Mouse (Mus musculus) spleen, adult 2 months (tissue): ENCODE results near the gene Fam122c. TPM values are rescaled to one million over a fixed set of nuclear protein-coding genes. Genes with fewer than 3 reads are reported as not detected.

Experiments used
- DNase-seq, 2 experiments: peaks; one replicate each; pipeline versions ENCODE4 v3.0.0 to v3.0.0-alpha.2; 2012 to 2021; ENCODE audit warnings: low spot score in 2 of 2, low read depth in 1 of 2
- H3K27ac ChIP-seq: fragments of 200-500 bp; 2 replicates; pipeline ENCODE4 v1.5.1; 2012; ENCODE audit warnings: low read length, inconsistent platforms; ENCODE audit not compliant: insufficient read depth
- H3K27me3 ChIP-seq: fragments of 200-500 bp; 2 replicates; pipeline ENCODE4 v1.6.1; 2012; ENCODE audit warnings: mild to moderate bottlenecking, moderate library complexity, low read length, inconsistent platforms; ENCODE audit not compliant: control insufficient read depth, insufficient read depth
- H3K36me3 ChIP-seq: fragments of 200-500 bp; 2 replicates; pipeline ENCODE4 v1.6.1; 2012; ENCODE audit warnings: mild to moderate bottlenecking, low read length, inconsistent platforms; ENCODE audit not compliant: control insufficient read depth, insufficient read depth
- H3K4me1 ChIP-seq: fragments of 200-500 bp; 2 replicates; pipeline ENCODE4 v1.6.1; 2011; ENCODE audit warnings: inconsistent platforms; ENCODE audit not compliant: control insufficient read depth, insufficient read depth, insufficient read length
- H3K4me3 ChIP-seq: fragments of 200-500 bp; 2 replicates; pipeline ENCODE4 v1.5.1; 2011; ENCODE audit warnings: mild to moderate bottlenecking, inconsistent platforms; ENCODE audit not compliant: insufficient read depth, insufficient read length; ENCODE audit errors: extremely low read depth
- CTCF ChIP-seq: fragments of 200-500 bp; IDR thresholded peaks from 2 replicates; pipeline ENCODE4 v1.5.1; 2011; ENCODE audit warnings: mild to moderate bottlenecking, inconsistent platforms; ENCODE audit not compliant: insufficient read depth, insufficient read length, insufficient replicate concordance; ENCODE audit errors: extremely low read depth
- POLR2A ChIP-seq: fragments of 200-500 bp; IDR thresholded peaks from 2 replicates; pipeline ENCODE4 v1.6.1; 2011; ENCODE audit warnings: low read depth, low read length, inconsistent platforms
- WGBS: fragments of 180-500 bp; shearing (Covaris S2); methylation state at CpG from one replicate; pipeline ENCODE4 v1.1.7; 2018; 5-methylcytosine and 5-hydroxymethylcytosine counted together
- polyA plus RNA-seq: library from polyadenylated mRNA; depleted of rRNA; stranded (reverse); fragments of >200 nt; gene quantifications from 2 replicates; pipeline ENCODE4 v1.2.3, GENCODE M21; 2012; rRNA removed

Fam122c gene
- not detected in 2 replicates for polyA plus RNA-seq

DNA sequence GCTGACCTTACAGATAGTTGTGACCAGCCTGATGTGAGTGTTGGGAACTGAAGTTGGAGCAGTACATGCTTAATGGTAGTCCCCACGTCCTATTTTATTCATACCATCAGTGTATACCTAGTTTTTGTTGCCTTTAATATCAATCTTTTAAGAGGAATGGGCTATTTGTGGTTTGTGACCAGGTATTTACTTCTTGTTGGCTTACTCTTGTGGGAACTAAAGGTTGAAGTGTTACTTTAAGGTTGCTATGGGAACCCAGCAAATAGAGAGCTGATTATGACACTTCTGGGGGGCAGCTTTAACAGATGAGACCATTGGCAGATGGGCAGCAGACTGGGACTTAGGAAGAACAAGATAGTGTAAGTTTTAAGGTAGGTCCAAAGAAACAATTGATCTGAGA, at the start of gene Fam122c:
Gene Fam122c, plus strand, starts transcription at position 301 of the 400 bp plus-strand sequence.
- Histone ChIP-seq H3K27me3 (no peaks in the 10 kb centered on the region), H3K27ac (no peak within 1 kb of the TSS), H3K36me3 (no peaks in the 10 kb centered on the region), H3K4me1 (0 out of 2 replicates have a peak, but pooled peaks cover 4% of the 10 kb centered on the region), H3K4me3 (no peak within 1 kb of the TSS)
- 50% methylated on average over 1 of the region's 1 CpGs for WGBS
- TF ChIP-seq CTCF (no peak), POLR2A (no peak)
- DNase-seq: no peak

- no peak overlapping the region for H3K4me3 ChIP-seq
- H3K36me3 ChIP-seq: no peaks in the 10 kb centered on the region
- no peak overlapping the region for H3K27ac ChIP-seq
- 80% methylated on average over 6 of the region's 6 CpGs for WGBS
- no peaks in the 10 kb centered on the region for H3K4me1 ChIP-seq
- DNase-seq: no peak
- no peaks in the 10 kb centered on the region for H3K27me3 ChIP-seq
- no peak for TF ChIP-seq CTCF
Observed at GRCm38 (mm10) chrX:53224353-53224944, 48.8 kb upstream of the Fam122c start.

DNA sequence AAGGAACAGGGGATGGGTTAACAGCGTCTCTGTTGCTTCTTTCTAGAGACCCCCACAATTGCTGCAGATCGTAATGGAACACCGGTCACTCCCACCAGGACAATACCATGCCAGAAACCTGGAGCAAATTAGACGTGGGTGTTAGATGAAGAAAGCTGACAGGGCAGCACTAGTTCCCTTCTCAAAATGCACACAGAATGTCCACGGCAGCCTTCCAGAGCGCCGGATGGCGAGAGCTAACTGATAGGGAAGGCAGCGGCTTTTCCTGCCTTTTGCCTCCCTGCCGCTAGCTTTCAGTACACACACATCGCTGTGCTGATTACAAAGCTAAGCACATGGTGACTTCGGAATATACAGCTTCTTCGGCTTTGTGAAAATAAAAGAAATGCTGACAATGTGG, 41.3 kb upstream of the Fam122c start:
- Histone ChIP-seq H3K27me3 (no peaks in the 10 kb centered on the region), H3K36me3 (no peaks in the 10 kb centered on the region), H3K4me1 (no peaks in the 10 kb centered on the region), H3K27ac (no peak overlapping the region), H3K4me3 (no peak overlapping the region)
- DNase-seq: no peak
- 43% methylated on average over 13 of the region's 13 CpGs for WGBS
- TF ChIP-seq CTCF: no peak
- TF ChIP-seq POLR2A: no peak

GRCm38 (mm10) chrX:53233689-53234088, 39.5 kb upstream of the Fam122c start:
- Histone ChIP-seq H3K4me1 (no peaks in the 10 kb centered on the region), H3K27me3 (no peaks in the 10 kb centered on the region), H3K4me3 (no peak overlapping the region), H3K27ac (no peak overlapping the region), H3K36me3 (no peaks in the 10 kb centered on the region)
- 39% methylated on average over 4 of the region's 4 CpGs for WGBS
- DNase-seq: no peak
- no peak for TF ChIP-seq CTCF
- TF ChIP-seq POLR2A: no peak

DNA sequence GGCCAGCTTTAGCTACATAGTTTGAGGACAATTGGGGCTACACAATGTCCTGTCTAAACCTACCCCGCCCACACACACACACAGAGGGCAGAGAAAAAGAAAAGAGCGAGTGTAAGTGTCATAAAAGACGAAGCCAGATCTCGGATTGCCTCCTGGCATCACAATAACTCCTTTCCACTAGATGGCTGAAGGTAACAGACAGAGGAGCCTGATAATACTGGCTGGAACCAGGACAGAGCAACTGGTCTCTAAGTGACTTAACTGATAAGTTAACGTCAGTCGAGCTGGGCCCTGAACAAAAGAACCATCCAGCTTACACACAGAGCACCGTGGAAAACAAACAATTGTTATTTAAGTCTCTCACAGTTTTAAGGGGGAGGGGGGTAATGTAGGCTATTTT, 36.8 kb upstream of the Fam122c start:
- no peaks in the 10 kb centered on the region for H3K36me3 ChIP-seq
- H3K27ac ChIP-seq: no peak overlapping the region
- H3K4me3 ChIP-seq: no peak overlapping the region
- H3K27me3 ChIP-seq: no peaks in the 10 kb centered on the region
- H3K4me1 ChIP-seq: no peaks in the 10 kb centered on the region
- 77% methylated on average over 7 of the region's 7 CpGs for WGBS
- TF ChIP-seq CTCF (no peak), POLR2A (no peak)
- no peak for DNase-seq

DNA sequence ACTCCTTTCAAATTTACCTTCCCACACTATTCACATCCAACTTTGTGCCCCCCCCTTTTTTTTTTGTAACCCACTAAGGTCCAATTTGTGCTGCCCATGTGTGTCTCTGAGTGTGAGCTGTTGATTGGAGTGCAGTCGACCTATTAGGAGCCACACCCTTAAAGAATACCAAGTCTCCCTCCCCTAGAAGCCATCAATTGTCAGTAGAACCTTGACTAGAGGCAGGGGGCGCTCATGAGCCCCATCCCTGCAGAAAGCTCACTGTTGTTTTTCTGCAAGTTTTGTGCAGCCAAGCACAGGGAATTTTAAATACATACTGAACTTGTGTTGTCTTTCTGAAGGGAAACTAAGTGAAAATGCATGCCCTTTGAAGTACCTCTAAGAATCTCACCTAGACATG, 35.3 kb upstream of the Fam122c start:
- Histone ChIP-seq H3K27me3 (no peaks in the 10 kb centered on the region), H3K4me3 (no peak overlapping the region), H3K4me1 (no peaks in the 10 kb centered on the region), H3K27ac (no peak overlapping the region), H3K36me3 (no peaks in the 10 kb centered on the region)
- 14% methylated on average over 2 of the region's 2 CpGs for WGBS
- TF ChIP-seq POLR2A (no peak), CTCF (no peak)
- no peak for DNase-seq

- WGBS: 75% methylated on average over 4 of the region's 4 CpGs
- Histone ChIP-seq H3K4me3 (no peak within 1 kb of the TSS), H3K27me3 (no peaks in the 10 kb centered on the region), H3K36me3 (no peaks in the 10 kb centered on the region), H3K27ac (no peak within 1 kb of the TSS), H3K4me1 (no peaks in the 10 kb centered on the region)
- TF ChIP-seq CTCF (no peak), POLR2A (no peak)
- no peak for DNase-seq
Observed at GRCm38 (mm10) chrX:53240011-53240410, 33.2 kb upstream of the Fam122c start, which contains the start of gene Plac1. TSS of gene Plac1 (minus strand) at chrX:53240111.
